Mouse (Mus musculus) retina, adult 2 months (tissue): ENCODE measurements around the gene Cdh23.

Experiments
- DNase-seq: peaks from one replicate; pipeline ENCODE4 v3.0.0-alpha.2; 2012; ENCODE audit warnings: low read depth, low spot score

Cdh23 gene

DNA sequence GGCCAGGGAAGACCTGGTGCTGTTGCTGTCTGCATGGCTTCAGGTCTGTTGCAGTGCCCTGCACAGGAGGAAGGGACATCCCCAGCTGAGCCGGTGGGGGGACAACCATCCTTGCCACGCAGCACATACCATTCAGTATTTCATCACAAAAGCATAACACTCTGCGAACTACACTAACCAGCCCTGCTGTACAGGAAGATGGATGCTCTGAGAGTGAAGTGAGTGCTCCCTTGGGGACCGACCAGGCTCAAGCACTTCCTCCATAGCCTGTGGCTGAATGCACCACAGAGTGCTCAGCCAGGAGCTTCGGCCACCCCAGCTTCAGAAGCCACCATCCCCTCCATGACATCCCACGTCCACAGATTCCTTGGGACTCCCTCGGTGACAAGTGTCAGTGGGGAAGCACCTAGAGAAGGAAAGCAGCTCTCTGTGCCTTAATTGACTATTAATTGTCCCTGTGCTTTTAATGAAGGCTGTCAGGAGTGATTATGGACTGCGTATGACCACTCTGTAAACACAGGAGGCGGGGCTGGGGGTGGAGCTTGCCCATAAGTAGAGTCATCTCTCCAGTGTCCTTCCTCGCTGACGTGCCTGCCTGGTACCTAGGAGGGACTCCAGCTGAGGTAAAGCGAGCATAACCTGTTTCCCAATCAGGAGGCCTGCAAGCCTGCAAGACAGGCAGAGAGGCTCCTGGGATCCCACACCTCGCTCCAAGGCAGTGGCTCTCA is 60.6 kb downstream of the Cdh23 start:
- no peak for DNase-seq

DNA sequence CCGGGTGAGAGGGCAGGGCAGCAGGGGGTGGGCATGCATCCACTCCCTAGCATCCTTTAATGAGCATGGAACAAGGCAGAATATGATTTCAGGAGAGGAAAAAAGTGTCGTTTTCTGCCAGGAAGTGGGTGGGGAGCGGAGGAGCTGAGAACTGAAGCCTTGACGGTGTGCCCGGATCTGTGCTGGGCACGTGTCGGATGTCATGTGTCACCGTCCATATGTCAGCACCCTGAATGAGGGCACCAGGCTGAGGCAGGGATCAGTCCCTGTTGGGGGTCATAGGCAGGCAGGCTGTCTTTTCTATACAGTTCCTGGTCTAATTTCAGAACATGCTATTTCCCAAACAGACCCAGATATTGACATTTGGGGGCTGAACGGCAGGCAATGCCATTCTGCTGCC is 61.9 kb downstream of the Cdh23 start:
- DNase-seq: no peak

GRCm38 (mm10) chr10:60626086-60626485 is 70.2 kb downstream of the Cdh23 start:
- no peak for DNase-seq

DNA sequence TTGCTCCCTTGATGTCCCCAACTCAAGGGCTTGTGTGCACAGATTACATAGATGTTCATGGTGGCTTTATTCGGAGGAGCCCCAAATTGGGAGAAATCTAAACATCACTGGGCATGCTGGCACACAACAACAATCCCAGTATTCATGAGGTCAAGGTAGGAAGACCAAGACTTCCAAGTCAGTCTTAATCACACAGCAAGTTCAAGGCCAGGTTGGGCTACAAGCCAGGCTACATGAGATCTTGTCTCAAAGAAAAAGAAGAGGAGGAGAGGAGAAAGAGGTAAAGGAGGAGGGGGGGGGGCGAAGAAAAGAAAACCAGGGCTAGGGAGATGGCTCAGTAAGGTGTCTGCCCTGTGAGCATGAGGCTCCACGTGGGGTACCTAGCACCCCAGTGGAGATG is 70.8 kb downstream of the Cdh23 start:
- no peak for DNase-seq

DNA sequence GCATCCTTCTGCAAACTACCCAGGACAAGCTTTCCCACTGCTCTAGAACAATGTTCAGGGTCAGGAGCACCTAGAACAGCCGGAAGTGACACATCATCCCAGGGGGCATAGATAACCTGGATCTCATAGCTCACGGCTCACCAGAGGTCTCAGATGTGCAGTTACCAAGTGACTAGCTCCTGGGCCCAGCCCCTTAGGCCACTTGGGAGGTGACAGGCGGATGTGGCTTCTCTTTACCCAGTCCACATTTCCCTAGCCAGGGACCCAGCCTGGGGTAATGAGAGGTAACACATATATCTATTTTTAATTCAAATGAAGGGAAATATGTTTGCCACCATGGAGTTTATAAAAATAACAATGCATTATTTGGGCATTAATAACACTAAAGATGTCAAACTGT is 71.3 kb downstream of the Cdh23 start:
- no peak for DNase-seq

GRCm38 (mm10) chr10:60624217-60624708 is 72.0 kb downstream of the Cdh23 start:
- DNase-seq: no peak

DNA sequence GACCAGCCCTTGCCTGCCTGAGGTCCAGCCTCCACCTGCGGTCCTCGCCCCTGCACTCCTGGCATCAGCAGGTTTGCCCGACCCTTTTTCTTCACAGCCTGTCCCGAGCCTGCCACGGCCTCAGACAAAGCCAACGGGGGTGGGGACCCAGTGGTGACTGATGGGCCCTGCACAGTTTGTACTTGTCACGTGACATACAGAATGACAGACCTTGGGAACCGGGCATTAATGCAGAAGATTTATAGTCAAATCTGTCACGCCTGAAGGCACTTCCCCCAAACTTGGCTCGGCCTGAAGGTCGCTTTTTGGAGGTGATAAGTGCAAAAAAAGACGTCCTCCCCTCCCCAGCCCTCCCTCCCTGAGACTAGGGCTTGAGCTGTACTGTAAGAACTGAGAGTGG is 73.5 kb downstream of the Cdh23 start:
- DNase-seq: no peak

- no peak for DNase-seq
These were observed 74.7 kb downstream of the Cdh23 start for GRCm38 (mm10) chr10:60621470-60622170.

DNA sequence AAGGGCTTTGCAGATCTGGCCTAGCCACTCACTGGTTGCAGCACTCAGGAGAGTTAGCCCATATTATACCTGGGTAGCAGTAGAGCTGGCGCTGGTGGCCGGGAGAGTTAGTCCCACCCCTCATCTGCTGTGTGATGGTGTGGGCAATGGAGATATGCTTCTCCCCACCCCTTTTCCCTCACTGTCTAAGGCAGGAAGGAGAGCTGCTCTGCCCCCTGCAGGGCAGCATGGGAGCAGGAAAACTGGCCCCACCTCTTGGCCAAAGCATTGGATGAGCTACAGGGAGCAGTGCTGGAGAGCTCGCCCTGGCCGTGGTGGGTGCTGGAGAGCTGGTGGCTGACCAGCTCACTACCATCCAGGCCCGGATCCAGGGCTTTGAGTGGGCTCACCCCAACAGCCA is 80.4 kb downstream of the Cdh23 start:
- DNase-seq: no peak

DNA sequence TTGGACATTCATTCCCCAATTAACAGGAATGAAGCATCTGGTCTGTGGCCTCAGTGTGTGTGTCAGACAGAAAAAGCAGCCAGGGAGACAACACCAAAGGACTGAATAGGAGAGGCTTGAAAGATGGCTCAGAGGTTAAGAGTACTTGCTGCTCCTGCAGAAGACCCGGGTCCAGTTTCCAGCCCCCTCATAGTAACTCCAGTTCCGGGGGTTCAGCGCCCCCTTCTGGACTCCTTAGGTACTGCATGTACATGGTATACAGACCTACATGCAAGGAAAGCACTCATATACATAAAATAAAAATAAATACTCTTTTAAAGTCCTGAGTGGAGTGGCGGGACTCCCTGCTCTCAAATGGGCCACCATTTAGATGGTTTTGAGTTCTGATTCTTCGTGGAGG is 83.4 kb downstream of the Cdh23 start:
- DNase-seq: no peak

DNA sequence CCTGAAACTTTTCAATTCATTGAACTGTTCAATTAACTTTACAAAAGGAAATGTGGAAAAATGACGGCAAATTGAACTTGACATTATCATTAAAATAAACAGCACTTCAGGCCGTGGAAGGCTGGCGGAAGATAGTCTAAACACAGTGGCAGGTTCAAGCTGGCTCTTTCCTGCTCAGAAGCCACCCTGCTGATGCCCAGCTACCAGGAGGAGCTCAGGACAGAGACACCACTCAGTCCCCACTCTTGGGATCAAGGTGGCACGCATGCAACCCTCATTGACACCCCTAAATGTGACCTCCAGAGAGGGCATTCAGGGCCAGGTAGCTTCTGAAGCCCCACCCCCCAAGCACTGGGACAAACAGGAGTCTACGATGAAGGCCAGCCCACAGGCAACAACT is 89.1 kb downstream of the Cdh23 start:
- DNase-seq: no peak

DNA sequence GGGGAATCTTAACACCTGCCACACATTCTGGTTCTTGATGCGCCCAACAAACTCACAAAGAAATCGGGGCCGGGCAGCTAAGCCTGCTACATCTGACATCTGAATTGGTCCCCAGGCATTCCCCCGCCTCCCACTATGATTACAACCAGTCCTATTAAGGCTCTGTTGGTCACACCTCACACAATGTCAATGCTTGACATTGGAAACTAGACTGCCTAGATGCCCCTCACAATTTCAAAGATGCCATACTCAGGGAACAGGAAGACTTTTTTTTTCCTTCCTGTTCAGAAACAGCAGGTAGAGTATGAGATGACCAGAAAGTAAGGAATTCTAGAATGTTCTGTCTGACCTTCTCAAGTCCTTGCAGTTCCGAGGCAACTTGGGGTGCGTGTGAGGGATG is 89.6 kb downstream of the Cdh23 start:
- DNase-seq: no peak

DNA sequence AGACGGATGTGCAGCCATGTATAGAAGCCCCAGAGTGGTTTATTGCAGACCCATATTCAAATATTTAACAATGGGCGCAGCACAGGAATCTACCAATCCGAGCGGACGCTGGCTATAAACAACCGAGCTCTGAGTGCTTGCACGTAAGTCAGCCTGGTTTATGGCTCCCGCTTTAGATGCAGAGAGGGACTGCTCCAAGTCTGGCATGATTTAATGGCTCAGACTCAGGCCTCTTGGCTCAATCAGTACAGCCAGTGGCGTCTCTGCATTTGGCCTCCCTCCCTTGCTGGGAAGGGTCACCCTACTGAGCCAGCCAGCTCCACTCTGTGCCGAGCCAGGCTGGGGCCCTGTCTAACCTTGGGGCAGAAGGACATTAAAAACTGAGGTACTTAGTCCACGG is 94.1 kb downstream of the Cdh23 start:
- no peak for DNase-seq

GRCm38 (mm10) chr10:60595166-60595565 is 101.1 kb downstream of the Cdh23 start:
- no peak for DNase-seq

GRCm38 (mm10) chr10:60592881-60593575 is 103.3 kb downstream of the Cdh23 start:
- DNase-seq: no peak

- no peak for DNase-seq
These were observed 105.0 kb downstream of the Cdh23 start for GRCm38 (mm10) chr10:60591281-60591680.

DNA sequence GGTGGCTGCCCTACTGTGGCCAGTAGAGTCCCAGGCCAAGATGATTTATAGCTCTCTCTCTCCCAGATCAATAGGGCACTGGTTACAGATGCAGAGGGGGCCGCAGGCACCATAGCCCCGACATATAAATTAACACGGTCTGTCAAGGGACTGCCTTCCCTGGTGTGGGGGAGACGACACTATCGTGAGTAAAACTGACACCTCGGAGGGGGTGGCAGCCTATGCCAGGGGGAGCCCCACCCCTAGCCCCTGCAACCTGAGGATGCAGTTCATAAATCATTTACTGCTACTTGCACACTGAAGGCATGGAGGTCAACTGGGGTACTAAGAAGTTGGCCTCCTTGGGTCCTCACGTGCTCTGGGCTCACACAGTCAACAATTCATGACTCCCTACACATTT is 106.0 kb downstream of the Cdh23 start:
- DNase-seq: no peak

- no peak for DNase-seq
These were observed 110.6 kb downstream of the Cdh23 start for GRCm38 (mm10) chr10:60585691-60586090.

- DNase-seq: no peak
These were observed 113.3 kb downstream of the Cdh23 start for GRCm38 (mm10) chr10:60582956-60583355.

DNA sequence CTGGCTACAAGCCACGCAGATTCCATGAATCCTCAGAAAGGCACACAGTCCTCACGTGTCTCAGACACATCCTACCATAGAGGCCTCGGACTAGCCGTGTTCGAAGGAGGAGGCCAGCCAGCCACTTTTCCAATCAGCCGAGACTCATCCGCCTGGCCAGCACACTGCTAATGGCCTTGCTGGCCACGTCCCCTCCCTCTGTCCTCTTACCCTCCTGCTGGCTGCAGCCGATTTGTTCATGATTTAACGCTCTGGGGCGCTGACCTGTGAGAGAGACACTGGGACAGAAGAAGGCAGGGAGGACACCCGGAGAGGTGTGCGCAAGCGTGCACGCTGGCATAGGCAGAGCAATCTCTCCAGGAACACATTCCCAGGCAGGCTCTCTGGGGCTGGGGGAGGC is 115.6 kb downstream of the Cdh23 start:
- DNase-seq: no peak

- no peak for DNase-seq
These were observed 117.4 kb downstream of the Cdh23 start for GRCm38 (mm10) chr10:60578738-60579538.
